Mouse (Mus musculus) frontal cortex, postnatal 10 days (tissue): ENCODE data around the gene Olfr382.
"Not testable (repeated sequence)": the region's sequence is repeated elsewhere in the genome, so short reads cannot be mapped to it uniquely, and the experiment has no call there.

Experiments
- DNase-seq, 2 experiments: peaks; one replicate each; pipeline ENCODE4 v3.0.0; 2022; ENCODE audit warnings: low spot score in 2 of 2, mixed read lengths in 1 of 2

The Olfr382 gene

GRCm38 (mm10) chr11:73517097-73517496 is at the start of gene Olfr382:
Gene Olfr382 (minus strand): TSS chr11:73517197.
- no peak for DNase-seq

- DNase-seq: not testable (repeated sequence)
Observed at GRCm38 (mm10) chr11:73528971-73529370, 12.0 kb upstream of the Olfr382 start.

GRCm38 (mm10) chr11:73491503-73491902 is 25.5 kb downstream of the Olfr382 start, which contains the start of gene Olfr381:
Gene Olfr381 (minus strand): TSS chr11:73491603.
- DNase-seq: no peak
